Mouse (Mus musculus): Measurements from ENCODE around the gene Srpk2.
"Not testable (repeated sequence)": the region's sequence is repeated elsewhere in the genome, so short reads cannot be mapped to it uniquely, and the experiment has no call there.

Gene Srpk2

DNA sequence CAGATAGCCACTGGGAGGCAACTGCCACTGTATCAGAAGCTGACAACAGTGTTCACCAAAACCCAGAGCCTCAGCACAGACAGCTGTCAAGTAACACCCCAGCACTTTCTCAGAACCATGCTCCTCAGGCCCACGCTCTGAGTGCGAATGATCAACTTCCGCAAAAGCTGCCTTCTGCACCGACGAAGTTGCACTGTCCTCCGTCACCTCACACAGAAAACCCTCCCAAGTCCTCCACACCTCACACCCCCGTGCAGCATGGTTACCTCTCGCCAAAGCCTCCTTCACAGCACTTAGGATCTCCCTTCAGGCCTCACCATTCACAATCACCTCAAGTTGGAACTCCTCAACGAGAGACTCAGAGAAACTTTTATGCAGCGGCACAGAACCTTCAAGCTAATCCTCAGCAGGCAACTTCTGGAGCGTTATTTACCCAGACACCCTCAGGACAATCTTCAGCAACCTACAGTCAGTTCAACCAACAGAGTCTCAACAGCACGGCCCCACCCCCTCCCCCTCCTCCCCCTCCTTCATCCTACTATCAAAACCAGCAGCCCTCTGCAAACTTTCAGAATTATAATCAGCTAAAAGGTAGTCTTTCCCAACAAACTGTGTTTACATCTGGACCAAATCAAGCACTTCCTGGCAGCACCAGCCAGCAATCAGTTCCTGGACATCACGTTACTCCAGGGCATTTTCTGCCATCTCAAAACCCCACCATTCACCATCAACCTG lies 182.7 kb downstream of the Srpk2 start:
- peak; percentile 90 for DNase-seq

DNA sequence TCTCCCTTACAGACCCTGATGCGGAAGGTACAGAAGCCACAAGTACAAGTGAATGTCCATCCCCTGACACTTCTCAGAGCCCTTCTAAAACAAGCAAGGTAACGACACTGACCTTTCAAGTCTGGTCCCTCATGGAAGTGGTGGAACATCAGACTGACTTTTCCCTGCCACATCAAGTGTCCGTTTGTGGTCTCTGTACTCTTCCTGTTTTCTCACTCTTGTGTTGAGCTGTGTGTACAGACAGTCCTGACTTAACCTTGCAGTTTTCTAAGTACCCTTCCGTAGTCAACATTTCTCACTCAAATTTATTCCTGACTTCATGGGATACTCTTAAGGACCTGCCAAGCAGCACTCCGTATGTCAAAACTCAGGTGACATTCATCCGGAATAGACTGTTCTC lies 183.7 kb downstream of the Srpk2 start:
- peak; percentile 66 for DNase-seq

DNA sequence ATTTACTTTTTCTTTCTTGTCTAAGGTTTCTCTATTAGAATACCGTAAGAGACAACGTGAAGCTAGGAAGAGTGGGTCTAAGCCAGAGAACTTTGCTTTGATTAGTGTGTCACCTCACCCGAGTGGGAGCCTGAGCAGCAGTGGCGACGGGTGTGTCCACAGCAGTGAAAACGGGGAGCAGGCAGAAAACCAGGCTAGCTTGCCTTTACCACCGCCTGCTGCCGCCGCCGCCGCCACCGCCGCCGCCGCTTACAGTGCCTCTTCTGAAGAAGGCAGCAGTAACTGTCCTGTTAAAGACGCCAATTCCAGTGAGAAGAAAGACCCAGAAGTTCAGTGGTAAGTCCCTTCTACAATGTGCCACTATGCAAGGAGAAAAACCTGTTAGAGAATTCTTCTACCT lies 185.2 kb downstream of the Srpk2 start:
- DNase-seq, result peak; percentile 87

DNA sequence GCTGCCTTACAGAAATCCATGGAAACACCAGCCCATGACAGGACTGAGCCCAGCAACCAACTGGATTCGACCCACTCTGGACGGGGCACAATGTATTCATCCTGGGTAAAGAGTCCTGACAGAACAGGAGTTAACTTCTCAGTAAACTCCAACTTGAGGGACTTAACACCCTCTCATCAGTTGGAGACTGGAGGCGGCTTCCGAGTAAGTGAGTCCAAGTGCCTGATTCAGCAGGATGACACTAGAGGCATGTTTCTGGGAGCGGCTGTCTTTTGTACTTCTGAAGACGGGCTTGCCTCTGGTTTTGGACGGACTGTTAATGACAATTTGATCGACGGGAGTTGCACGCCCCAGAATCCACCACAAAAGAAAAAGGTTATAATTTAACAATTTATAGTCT lies 186.5 kb downstream of the Srpk2 start:
- peak; percentile 85 for DNase-seq

DNA sequence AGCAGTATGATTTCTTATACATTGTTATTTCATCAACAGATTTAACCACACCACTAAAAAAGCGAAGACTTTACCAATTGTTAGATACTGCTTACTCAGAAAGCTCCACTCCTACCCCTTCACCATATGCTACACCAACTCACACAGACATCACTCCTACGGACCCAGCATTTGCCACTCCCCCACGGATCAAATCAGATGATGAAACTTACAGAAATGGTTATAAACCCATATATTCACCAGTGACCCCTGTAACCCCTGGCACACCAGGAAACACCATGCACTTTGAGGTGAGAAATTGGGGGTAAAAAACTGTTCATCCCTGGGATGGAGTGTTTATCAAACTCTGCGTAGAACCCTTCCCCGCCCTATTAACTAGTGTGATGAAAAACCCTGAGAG lies 187.5 kb downstream of the Srpk2 start:
- peak; percentile 81 for DNase-seq

DNA sequence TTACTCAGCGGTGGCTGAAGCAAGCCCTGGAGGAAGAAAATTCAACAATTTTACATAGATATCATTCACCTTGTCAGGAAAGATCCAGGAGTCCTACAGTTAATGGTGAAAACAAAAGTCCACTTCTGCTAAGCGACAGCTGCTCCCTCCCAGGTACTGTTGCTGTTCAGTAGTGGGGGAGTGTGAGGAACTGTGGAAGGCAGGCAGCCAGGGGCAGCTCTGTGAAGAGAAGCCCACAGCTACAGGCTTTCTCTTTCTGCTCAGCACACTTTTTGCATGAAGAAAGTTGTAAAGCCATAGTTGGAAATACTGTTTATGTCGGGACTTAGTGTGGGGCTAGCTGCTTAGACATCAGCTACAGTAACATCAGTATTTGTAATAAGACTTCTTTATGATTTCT lies 188.0 kb downstream of the Srpk2 start:
- peak; percentile 55 for DNase-seq

DNA sequence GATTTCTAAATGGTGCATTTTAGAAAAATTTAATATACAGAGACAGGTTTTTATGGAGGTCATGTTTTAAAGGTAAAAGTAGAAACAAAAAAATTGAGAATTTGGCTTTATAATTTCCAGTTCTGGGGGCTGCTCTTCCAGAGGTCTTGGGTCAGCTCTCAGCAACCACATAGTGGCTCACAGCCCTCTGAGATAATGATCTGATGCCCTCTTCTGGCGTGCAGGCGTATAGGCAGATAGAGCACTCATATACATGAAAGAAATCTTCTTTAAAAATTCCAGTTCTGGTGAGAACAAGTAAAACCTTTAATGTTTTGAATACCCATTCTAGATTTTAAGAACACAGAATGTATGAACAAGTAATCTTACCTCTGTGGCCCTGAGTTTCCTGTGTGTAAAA lies 193.6 kb downstream of the Srpk2 start:
- peak; percentile 54 for DNase-seq

DNA sequence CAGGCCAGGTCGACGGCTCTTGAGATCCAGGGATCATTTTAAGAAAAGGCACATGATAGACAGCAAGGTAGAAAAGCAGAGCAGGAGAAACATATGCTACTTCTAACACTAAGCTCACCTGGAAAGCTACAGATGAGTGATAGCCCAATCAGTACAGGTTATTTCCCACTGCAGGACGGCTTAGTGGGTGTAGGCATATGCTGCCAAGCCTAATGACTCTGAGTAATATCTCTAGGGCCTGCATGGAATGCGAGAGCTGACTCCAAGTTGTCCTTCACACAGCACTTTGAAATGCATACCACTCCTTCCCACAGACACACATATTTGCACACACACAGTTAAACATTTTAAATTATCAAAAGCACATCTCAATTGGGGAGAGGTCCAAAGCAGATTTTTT lies 195.2 kb downstream of the Srpk2 start:
- peak; percentile 82 for DNase-seq

DNA sequence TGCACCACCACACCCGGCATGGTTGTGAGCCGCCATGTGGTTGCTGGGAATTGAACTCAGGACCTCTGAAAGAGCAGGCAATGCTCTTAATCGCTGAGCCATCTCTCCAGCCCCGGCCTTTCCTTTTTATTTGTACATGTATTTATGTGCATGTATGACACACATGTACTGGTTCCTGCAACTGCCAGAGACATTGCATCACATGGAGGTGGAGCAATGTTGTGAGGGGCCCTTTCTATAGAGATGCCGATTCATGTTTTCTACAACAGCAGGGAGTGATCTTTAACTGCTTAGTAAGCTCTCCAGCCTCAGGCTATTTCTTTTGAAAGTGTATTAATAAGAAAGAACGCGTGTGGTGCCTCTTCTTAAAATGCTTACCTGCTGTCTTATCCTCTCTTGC lies 200.6 kb downstream of the Srpk2 start:
- DNase-seq, result peak; percentile 51

DNA sequence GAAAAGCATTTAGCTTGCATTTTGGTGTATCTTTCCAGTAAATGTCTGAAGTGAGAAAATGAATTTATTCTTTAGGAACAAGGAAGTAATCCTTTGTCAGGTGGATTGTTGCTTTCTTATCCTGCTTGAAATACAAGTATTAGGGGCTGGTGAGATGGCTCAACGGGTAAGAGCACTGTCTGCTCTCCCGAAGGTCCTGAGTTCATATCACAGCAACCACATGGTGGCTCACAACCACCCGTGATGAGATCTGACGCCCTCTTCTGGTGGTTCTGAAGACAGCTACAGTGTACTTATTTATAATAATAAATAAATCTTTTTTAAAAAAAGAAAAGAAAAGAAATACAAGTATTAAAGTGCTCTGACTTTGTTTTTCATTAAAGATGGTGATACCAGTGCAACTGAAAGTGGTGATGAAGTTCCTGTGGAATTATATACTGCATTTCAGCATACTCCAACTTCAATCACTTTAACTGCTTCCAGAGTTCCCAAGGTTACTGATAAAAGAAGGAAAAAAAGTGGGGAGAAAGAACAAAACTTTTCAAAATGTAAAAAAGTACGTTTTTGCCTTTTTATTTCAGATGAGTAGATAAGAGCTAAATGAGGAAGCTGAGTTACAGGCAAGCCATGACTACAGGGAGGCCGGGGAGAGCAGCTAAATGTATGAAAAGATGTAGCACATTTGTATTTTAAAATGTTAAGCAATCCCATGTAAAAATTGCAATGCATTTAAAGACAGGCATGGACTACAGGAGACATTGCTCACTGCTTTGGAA lies 211.1 kb downstream of the Srpk2 start:
- DNase-seq, result no peak

DNA sequence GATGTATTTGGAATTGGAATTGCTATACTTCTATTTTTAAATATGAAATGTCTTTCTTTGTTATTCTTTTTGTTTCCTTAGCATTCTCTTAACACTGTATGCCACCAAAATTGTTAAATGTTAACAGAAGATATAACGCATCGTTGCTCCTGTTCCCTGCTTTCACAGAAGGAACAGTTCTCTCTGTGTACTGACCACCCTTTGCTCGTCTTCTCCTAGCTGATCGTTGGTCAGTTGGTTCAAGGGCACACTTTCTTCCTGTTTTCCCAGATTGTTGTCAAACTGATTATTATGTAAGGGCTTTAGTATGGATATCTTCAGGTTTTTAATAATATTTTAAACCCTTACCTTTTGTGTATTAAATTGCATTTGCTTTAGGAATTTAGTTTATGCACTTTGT lies 217.9 kb downstream of the Srpk2 start:
- no peak for DNase-seq

DNA sequence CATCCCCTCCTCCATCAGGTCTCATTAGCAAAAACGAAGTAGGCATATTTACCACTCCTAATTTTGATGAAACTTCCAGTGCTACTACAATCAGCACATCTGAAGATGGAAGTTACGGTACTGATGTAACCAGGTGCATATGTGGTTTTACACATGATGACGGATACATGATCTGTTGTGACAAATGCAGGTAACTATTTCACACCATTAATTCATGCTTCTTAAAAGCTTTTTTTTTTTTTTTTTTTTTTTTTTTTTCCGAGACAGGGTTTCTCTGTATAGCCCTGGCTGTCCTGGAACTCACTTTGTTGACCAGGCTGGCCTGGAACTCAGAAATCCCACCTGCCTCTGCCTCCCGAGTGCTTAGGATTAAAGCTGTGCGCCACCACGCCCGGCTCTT lies 219.7 kb downstream of the Srpk2 start:
- no peak for DNase-seq

DNA sequence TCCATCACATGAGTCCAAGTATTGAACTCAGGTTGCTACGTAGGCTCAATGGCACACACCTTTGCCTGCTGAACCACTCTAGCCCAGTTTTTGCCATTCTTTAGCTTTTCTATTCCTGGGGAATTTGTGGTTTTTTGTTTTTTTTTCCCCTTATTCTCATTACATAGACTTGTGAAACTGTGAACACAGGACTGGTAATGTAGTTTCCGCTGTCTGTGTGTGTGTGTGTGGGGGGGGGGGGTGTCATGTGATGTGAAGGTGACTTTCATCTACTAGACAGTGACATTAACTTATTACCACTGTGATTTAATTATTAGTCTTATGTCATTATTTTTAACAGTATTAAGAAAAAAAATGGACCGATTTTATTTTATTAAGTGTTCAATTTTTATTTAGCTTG lies 220.2 kb downstream of the Srpk2 start:
- no peak for DNase-seq

DNA sequence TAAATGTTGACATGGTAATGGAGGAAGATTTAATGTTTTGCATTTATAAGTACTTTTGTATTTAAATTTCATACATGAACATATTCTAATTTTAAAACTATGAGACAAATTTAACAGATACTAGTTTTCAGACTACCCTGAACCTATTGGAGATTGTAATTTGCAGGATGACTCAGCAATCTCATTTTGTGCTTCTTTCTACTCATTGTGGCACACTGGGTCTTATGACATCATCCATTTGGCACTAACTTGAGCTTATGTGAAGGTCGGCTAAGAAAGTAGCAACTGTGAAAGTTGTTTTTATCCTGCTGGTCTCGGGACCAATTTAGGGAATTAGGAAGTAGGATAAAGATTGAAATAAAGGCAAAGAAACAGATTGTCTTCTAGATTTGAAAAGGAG lies 222.7 kb downstream of the Srpk2 start:
- DNase-seq, result no peak

DNA sequence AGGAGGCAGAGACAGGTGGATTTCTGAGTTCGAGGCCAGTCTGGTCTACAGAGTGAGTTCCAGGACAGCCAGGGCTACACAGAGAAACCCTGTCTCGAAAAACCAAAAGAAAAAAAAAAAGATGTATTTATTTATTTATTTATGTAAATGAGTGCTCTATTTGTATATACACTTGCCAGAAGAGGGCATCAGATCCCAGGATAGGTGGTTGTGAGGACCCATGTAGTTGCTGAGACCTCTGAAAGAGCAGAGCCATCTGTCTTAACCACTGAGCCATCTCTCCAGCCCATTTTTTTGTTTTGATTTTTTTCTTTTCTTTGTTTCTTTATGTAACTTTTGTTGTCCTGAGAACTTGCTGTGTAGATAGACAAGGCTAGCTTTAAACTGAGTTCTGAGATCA lies 230.9 kb downstream of the Srpk2 start:
- DNase-seq, result not testable (repeated sequence)
